Mouse (Mus musculus): Measurements from ENCODE around the gene Batf3. TPM values are rescaled to one million over a fixed set of nuclear protein-coding genes. Genes with fewer than 3 reads are reported as not detected.
A peak's percentile ranks its signal among the peaks of the same experiment; 100 is the strongest.

The Batf3 gene
- total RNA-seq, 2 experiments from 2014 or later = 1.0 to 1.3 TPM

DNA sequence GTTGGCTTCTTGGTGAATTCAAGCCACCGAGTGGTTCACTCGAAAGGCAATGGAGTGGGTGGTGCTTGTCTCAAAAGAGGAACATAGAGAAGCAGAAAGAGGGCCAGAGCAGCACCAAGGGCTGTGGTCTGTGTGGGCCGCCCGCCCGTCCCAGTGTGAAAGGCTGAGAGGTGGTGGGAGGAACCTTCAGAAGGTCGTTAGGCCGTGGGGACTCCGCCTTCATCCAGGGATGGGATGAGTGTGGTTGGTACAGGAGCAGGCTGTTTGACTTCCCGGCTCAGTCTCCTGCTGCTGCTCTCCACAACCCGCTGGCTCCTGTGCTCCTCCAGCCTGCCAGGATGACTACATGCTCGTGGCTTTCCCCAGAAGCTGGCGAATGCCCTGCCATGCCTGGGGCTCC lies 12.1 kb upstream of the Batf3 start:
- peak; percentile 82 for ATAC-seq (replicated peaks; ENCODE audit: poor library complexity)

DNA sequence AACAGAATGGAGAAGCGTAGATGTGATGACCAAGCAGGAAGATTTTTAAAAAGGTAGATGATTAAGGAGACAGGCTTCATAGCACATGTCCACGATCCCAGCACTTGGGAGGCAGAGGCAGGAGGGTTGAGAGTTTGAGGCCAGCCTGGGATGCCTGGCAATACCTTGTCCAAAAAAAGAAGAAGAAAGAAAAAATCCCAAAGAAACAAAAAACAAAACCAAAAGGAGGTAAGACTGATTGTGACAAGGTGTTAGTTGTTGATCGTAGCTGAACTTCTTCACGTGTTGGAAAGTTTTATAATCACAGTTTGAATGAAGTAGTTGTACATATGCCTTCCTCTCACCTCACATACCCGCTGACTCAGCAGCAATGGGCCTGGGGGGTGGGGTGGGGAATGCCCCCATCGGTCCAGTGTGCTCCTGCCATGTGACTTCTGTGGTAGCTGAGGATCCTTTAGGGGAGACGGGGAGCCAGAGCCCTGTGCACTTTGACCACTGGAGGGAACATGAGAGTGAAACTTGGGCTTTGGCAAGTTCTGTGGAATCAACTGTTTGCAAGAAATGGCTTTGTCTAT lies 11.3 kb upstream of the Batf3 start:
- 0 out of 2 replicates have a peak, but pooled peaks have one; percentile 7 for ATAC-seq (replicated peaks; ENCODE audit: poor library complexity)

DNA sequence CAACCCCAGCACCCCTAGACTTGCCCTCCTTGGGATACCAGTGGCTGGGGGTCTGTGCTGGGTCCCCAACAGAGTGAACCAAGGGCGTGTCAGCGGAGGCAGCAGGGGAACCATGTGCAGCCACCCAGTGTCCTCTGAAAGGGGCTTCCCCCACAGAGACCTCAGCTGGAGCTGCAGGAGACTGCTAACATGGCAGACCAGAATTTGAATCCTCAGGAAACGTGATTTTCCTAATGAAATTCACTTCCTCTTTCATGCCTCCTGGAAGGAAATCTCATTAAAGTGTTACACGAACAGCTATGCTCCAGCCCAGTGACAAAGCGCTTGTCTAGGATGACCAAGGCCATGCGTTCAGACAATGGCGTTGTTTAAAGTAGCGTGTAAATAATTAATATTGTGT lies 10.7 kb upstream of the Batf3 start:
- ATAC-seq (replicated peaks; ENCODE audit: poor library complexity) = 0 out of 2 replicates have a peak, but pooled peaks have one; percentile 4

DNA sequence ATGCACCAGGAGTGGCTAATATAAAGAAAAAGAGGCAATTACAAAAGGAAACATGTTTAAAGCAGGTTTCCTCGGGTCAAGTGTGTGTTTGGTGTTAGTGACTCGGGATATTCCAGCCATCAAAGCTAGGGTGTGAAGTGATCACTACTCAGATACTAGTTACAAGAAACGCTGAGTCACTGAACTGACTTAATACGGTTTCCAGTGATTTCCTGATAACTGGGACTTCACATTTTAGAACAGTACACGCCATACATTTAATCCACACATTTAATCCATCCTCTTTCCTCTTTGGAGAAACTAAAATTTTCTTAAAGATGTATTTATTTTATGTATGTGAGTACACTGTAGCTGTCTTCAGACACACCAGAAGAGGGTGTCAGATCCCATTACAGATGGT lies 9.7 kb upstream of the Batf3 start:
- no peak for ATAC-seq (replicated peaks; ENCODE audit: poor library complexity)

DNA sequence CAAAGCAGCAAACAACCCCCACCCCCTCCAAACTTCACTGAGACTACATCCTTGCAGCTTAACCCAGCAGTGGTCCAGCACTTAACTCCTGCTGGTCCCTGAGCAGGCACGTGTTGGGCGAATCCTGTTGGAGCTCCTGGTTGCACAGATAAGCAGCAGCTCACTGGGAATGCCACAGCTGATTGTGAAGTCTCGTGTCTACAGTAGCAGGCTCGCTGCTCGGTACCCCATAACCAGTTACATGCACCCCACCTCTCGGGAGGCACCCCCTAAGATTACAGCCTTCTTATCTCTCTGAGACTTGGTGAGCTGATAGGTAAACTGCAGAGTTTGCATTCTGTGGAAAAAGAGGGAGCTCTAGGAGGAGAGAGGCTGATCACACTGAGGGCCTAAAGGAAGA lies 8.3 kb upstream of the Batf3 start:
- no peak for ATAC-seq (replicated peaks; ENCODE audit: poor library complexity)

DNA sequence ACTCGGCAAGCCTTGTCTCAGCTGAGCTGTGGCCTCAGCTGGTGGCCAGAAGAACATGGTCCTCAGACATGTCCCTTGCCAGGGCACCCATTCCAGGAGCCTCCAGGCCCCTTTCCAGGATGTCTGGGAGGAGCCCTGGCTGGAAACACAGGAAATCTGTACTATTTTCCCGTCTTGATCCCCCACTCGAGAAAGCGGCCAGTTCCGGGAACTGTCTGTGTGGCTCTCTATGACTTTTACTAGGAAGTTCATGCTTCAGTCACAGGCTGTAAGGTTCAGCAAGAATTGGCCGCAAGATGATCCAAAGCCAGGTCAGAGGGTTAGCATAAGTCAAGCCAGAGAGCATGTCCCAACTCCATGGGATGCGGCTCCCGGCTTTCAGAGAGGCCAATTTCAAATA lies 5.6 kb upstream of the Batf3 start:
- ATAC-seq (replicated peaks; ENCODE audit: poor library complexity) = no peak

DNA sequence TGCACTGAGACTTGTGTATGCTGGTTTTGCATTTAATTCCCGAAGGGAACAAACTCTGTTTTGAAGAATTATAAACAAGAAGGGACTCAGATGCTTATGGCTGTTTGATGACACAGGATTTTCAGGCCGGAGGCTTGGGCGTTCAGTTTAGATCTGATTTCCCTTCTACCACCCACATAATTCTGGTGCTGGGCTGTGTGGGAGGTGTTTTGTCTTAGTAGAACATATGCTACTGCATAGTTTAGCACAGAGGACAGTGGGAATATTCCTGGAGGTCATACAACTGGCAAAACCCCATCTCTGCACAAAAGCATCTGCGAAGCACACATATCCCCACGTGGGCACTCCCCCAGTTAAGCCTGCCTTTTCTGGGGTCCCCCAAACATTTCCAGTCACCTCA lies 4.1 kb upstream of the Batf3 start:
- no peak for ATAC-seq (replicated peaks; ENCODE audit: poor library complexity)

DNA sequence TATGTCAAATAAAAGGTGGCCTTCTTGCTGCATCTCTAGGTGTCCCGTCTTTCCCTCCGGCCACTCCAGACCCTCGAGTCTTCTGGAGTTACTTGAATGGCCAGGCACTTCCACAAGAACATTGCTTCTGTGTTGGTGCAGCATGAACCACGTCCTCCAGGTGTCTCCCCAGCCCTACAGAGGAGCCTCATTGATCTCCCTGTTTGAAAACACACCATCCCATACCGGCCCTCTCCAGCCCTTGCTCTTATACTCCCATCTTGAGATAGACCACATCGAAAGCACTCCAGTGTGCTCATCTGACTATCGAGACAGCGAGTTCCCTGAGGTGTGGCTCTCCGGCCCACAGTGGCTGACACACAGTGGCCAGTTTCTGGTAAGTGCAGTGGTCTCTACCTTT lies 2.6 kb upstream of the Batf3 start:
- ATAC-seq (replicated peaks; ENCODE audit: poor library complexity) = peak; percentile 40; the same call in 1 of the 2 replicates

DNA sequence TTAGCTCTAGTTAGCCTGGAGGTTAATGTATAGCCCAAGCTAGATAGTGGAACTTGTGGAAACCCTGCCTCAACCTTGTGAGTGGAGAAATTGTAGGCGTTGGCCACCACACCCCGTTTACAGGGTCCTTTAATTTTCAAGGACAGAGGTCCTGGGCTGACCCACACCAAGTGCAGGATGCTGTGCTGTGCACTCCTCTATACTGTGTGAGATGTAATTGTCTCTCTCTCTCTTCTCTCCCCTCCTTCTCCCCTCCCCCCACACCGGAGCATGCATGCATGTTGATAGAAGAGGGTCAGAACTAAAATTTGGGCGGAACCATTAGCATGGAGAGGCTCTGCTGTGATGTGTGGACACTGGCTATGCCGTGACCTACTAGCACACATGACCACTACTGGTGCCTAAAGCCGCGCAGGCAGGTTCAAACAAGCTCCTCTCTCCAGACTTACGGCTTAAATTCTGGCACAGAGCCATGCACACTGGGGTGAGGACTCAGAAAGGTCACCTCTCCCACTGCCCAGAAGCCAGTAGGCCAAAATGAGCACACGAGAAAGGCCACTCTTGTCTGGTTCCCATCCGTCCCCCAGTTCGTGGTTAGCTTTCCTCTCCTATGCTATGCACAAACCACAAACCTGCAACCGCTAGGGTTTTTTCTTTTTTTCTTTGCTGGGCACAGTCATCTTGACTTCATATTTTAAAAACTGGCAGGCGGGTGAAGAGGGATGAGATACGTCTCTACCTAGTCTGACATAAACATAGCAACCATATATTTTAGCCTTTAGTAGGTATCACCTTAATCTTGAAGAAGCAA lies 571 bp upstream of the Batf3 start:
- ATAC-seq (replicated peaks; ENCODE audit: poor library complexity) = peak; percentile 52

DNA sequence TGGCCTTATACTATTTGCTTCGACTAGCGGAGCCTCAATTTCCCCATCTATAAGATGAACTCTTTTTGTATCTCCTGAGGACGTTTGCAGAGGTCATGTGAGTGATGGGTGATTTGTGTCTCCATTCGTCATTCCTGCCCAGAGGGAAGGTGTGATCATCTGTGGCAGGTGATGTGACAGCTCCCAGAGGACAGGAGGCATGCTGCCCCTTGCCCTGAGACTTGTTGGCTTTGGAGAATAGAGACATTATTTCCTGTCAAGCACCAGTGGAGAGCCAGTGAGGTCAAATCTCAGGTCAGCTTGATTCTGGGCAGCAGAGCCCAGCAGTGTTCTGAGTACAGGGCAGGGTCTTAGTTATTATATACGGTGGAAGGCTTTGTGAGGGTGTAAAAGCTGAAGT lies 1.5 kb downstream of the Batf3 start:
- ATAC-seq (replicated peaks; ENCODE audit: poor library complexity) = no peak

DNA sequence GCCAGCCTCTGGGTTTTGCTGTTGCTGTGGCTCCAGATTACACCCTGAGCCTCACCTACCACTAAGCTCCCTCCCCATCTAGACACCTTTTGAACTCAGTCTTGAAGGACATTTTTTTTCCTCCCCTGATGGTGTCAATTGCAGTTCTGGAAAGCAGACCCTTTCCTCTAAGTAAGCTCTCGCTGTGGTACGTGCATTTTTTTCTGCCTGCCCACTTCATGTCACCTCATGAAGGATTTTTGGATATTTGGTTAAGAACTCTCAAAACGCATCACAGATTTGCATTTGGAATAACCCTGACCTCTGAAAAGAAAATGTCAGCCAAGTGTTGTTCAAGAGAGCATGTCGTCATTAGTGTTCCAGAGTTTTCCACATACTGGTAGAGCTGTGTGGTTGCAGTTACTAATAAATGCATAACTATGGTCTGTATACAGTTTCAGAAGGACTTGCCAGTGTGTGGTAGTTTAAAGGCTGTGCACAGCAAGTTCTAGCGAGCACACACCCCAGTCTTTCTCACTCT lies 2.2 kb downstream of the Batf3 start:
- no peak for ATAC-seq (replicated peaks; ENCODE audit: poor library complexity)

DNA sequence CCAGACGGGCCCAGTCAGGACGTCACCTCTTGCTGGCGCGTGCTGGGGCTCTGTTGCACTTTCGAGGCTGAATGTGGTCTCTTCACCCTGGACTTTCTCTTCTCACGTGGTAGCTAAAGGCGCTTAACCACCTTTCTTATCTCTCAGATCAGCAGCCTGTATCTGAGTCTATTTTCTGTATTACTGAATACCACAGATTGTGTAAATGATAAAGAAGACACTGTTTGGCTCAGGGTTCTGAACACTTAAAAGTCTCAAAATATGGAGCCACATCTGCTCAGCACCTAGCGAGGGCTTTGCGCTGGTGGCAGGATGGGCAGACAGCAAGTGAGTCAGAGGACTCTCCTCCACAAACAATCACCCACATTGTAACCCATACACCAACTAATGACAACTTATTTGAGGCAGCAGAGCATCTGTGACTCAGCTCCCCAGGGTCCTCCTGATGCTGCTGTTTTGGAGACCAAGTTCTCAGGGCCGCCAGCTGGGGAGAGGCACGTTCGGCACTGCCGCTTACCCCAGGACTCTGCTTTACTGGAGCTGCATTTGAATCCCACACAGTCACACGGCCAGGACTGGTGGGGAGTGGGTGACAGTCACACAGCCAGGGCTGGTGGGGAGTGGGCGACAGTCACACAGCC lies 5.2 kb downstream of the Batf3 start:
- no peak for ATAC-seq (replicated peaks; ENCODE audit: poor library complexity)

DNA sequence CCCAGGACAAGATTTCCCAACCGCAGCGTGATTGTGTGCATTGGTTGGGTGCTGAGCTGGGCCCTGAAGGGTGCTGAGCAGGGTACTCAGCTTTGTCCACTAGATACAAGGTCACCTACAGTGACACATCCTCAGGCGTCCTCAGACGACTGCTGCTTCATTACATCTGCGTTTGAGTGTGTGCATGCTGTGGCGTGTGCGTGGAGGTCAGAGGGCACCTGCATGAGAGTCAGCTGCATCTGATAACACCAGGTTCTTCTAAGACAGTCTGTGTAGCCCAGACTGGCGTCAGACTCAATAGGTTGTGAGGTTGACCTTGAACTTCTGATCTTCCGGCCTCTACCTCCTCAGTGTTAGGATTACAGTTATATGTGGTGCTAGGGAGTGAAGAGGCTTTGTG lies 7.6 kb downstream of the Batf3 start:
- ATAC-seq (replicated peaks; ENCODE audit: poor library complexity) = no peak

DNA sequence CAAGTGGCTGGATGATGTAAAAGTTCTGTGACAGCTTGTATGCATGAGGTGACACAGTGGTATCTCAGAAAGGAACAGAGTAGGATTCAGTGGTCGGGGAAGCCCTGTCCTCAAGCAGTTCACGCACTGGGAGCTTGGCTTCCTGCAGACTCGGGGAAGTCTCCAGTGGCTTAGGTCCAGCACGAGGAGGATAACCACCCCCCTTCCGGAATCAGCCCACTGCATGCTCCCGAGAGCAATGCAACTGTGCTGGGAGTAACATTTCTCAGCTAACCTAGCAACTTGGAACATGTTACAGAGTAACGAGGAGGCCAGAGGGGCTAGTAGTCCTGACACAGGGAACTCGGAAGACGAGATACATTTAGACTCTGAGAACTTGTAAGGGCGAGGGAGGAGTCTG lies 9.7 kb downstream of the Batf3 start:
- ATAC-seq (replicated peaks; ENCODE audit: poor library complexity) = no peak

DNA sequence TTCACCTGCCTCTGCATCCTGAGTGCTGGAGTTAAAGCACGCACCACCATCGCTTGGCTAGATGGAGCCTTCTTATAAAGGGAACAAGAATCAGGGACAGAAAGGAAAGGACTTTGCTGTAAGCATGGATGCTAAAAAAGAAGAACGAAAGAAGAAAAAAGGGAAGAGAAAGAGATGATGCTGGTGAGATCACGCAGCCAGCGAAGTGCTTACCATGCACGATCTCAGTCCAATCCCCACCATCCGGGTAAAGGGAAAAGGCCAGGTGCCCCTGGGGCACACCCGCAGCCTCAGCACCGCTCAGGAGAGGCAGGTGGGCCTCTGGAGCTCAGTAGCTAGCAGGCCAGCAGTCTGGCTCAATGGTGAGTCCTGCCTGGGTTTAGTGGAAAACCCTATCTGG lies 12.3 kb downstream of the Batf3 start:
- ATAC-seq (replicated peaks; ENCODE audit: poor library complexity) = no peak

DNA sequence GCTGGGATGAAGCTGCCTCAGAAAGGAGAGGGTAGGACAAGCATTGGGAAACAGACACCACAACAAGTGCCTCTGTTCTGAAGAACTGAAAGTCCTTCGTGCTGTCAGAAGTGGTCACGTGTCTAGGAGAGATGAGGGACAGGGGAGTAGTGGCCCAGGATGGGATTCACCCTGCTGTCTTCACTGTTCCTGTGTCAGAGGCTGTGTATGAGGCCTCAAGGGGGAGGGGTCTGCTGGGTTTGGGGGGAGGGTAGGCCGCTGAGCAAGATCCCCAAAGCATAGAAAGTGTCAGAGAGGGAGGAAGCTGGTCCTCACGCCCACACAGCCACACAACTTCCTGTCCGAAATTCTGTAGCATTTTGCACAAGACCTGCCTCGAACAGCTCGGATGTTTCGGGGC lies 13.5 kb downstream of the Batf3 start:
- ATAC-seq (replicated peaks; ENCODE audit: poor library complexity) = peak; percentile 77

DNA sequence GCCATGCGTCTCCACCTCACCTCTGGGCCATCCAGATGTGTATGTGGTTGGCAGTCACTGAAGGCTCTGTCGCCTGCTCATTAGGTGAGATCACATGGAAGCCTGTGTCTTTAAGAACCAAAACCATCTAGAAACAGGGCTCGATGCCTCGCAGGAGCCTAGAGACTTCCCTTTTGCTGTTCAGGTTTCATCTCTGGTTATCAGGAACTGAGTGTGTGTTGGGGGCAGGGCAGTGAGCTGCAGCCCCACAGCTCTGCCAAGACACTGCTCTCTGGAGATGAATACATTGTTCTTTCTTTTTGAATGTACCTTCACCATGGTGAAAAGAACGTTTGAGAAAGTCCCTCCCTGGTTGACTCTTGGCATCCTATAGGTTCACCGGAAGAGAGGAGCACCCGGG lies 17.2 kb downstream of the Batf3 start:
- peak; percentile 55 for ATAC-seq (replicated peaks; ENCODE audit: poor library complexity)

DNA sequence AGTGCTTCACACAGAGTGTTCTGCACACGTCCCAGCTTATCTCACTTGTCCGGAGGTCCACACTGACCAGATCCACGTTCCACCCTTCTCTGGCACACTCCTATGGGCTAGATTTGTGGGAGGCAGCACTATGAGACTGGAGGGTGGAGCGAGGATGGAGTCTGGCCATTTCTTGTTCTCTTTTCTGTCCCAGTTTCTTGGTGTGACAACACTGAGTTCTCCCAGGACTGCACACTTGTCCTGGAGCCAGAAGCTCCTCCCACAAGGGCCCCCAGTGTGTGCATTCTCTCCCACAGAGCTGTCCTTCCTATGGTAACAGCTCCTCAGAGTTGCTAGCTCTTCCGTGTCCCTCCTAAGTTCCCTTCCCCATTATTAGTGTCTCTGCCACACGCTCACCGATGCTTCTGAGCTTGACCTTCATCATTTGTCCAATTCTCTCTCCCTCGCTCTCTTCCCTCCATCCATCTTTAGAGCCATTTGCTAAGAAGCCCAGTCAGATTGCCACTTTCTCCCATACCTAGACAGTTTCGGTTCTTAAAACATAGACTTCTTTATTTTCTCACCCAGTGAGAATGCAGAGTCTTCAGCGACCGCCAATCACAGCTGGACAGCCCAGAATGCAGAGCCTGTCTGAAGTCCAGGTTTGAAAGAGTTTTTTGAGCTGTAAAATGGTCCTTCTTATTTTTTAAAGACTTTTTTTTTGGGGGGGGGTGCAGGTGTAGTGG lies 18.0 kb downstream of the Batf3 start:
- ATAC-seq (replicated peaks; ENCODE audit: poor library complexity) = no peak

DNA sequence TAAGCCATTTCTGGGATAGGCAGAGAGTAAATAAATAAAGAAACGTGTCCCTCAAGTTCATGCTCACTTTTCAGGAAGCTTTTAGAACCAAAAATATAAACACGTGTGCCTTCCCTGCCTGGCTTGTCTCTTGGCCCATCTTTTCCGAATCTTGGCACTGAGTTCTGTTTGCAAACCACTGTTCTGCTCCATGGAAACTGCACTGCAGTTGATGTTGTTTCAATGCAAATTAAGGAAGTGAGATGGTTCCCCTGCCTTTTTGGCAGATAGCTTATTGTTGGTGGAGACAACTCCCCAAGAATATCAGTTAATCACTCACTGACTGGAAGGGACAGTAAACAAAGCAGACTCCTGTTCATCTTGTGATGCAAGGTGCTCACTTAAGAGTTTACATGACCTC lies 25.1 kb downstream of the Batf3 start:
- ATAC-seq (replicated peaks; ENCODE audit: poor library complexity) = peak; percentile 25

DNA sequence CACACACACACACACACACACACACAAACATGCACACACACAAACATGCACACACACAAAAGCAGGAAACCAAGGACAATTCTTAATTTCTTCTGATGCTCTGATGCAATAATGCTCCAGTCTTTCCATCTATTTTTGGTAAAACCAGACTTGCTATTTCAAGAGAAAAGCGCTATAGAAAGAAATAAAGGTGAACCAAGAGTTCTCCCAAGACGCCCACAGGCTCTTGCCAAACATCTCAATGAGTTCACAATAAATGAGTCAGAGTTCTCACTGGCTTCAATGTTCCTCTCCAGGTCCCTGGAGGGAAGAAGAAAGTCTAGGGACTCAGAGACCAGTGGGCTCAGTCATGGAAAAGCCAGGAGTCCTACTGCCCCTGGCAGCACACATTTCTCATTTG lies 26.0 kb downstream of the Batf3 start:
- 0 out of 2 replicates have a peak, but pooled peaks have one; percentile 9 for ATAC-seq (replicated peaks; ENCODE audit: poor library complexity)

DNA sequence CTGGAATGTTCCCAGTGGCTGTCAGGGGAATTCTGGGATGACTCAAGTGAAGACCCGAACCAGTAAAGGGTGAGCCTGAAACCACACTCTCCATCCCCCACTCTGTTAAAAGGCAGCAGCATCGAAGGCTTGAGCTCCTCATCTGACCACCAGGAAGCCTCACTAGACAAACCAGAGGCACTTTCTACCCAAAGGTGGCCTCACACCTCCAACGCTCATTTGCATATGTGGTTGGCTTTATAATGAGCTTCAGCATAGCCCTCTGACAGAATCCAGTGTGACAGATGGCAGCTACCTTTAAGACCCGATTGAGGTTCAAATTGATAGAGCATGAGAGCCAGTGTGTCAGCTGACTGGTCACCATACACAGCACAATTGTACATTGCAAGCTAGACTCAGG lies 26.6 kb downstream of the Batf3 start:
- ATAC-seq (replicated peaks; ENCODE audit: poor library complexity) = no peak

All from megakaryocyte progenitor cell, adult 5-6 weeks (primary cell).